Mouse (Mus musculus) spleen, adult 2 months (tissue): ENCODE measurements around the gene Prpf6.

Experiments
- CTCF ChIP-seq: fragments of 200-500 bp; IDR thresholded peaks from 2 replicates; pipeline ENCODE4 v1.5.1; 2011; ENCODE audit warnings: mild to moderate bottlenecking, inconsistent platforms; ENCODE audit not compliant: insufficient read depth, insufficient read length, insufficient replicate concordance; ENCODE audit errors: extremely low read depth
- POLR2A ChIP-seq: fragments of 200-500 bp; IDR thresholded peaks from 2 replicates; pipeline ENCODE4 v1.6.1; 2011; ENCODE audit warnings: low read depth, low read length, inconsistent platforms

- TF ChIP-seq CTCF (no peak), POLR2A (no peak)
These were observed 106.6 kb downstream of the Prpf6 start, which contains the start of gene Lkaaear1 for GRCm38 (mm10) chr2:181698241-181698640.
